Mouse (Mus musculus) limb, embryonic 11.5 days (tissue): ENCODE data around the gene Btbd2. TPM values are rescaled to one million over a fixed set of nuclear protein-coding genes. Genes with fewer than 3 reads are reported as not detected.
"Not testable (repeated sequence)": the region's sequence is repeated elsewhere in the genome, so short reads cannot be mapped to it uniquely, and the experiment has no call there.

ENCODE experiments used
- ATAC-seq: fragments of 200-750 bp; cut with Nextera tagmentation; 2 replicates; pipeline ENCODE4 v1.8.0; 2017; ENCODE audit warnings: low read depth; ENCODE audit not compliant: insufficient number of reproducible peaks, low FRiP score, low TSS enrichment
- DNase-seq: peaks from one replicate; pipeline ENCODE4 v3.0.0-alpha.2; 2015; ENCODE audit warnings: low spot score
- H3K27ac ChIP-seq: fragments of 300-500 bp; sonication (generic); replicated peaks from 2 replicates; pipeline ENCODE4 v1.5.1; 2014; ENCODE audit warnings: low read depth, mild to moderate bottlenecking, low read length
- H3K27me3 ChIP-seq: fragments of 300-500 bp; sonication (generic); 2 replicates; pipeline ENCODE4 v1.6.1; 2014; ENCODE audit warnings: mild to moderate bottlenecking, low read length, mixed read lengths; ENCODE audit not compliant: control insufficient read depth, insufficient read depth
- H3K36me3 ChIP-seq: fragments of 300-500 bp; sonication (generic); 2 replicates; pipeline ENCODE4 v1.6.1; 2014; ENCODE audit warnings: mild to moderate bottlenecking, low read length, moderate library complexity, mixed read lengths; ENCODE audit not compliant: control insufficient read depth, insufficient read depth
- H3K4me1 ChIP-seq: fragments of 300-500 bp; sonication (generic); 2 replicates; pipeline ENCODE4 v1.6.1; 2014; ENCODE audit warnings: low read length, mixed read lengths; ENCODE audit not compliant: control insufficient read depth, insufficient read depth
- H3K4me2 ChIP-seq: fragments of 300-500 bp; sonication (generic); 2 replicates; pipeline ENCODE4 v1.6.1; 2014; ENCODE audit warnings: low read depth, mild to moderate bottlenecking, moderate library complexity; ENCODE audit not compliant: severe bottlenecking
- H3K4me3 ChIP-seq: fragments of 300-500 bp; sonication (generic); 2 replicates; pipeline ENCODE4 v1.5.1; 2014; ENCODE audit warnings: low read depth, low read length
- H3K9ac ChIP-seq: fragments of 300-500 bp; sonication (generic); 2 replicates; pipeline ENCODE4 v1.6.1; 2014; ENCODE audit warnings: mild to moderate bottlenecking, low read length
- H3K9me3 ChIP-seq: fragments of 300-500 bp; sonication (generic); 2 replicates; pipeline ENCODE4 v1.6.1; 2016; ENCODE audit warnings: low read length; ENCODE audit not compliant: control insufficient read depth
- WGBS: fragments of 180-500 bp; shearing (Covaris S2); extraction: QIAGEN DNeasy Blood & Tissue Kit; methylation state at CpG from one replicate; pipeline ENCODE4 v1.1.7; 2014; 5-methylcytosine and 5-hydroxymethylcytosine counted together
- polyA plus RNA-seq: library from polyadenylated mRNA; unstranded; fragments of >200 nt; fragmentation: Nextera tagmentation; extraction: Ambion mirVana; gene quantifications from 2 replicates; pipeline ENCODE4 v1.2.1, GENCODE M21; 2014

Btbd2 gene
- polyA plus RNA-seq, 1 experiment from 2014 or later: 67.4 TPM

DNA sequence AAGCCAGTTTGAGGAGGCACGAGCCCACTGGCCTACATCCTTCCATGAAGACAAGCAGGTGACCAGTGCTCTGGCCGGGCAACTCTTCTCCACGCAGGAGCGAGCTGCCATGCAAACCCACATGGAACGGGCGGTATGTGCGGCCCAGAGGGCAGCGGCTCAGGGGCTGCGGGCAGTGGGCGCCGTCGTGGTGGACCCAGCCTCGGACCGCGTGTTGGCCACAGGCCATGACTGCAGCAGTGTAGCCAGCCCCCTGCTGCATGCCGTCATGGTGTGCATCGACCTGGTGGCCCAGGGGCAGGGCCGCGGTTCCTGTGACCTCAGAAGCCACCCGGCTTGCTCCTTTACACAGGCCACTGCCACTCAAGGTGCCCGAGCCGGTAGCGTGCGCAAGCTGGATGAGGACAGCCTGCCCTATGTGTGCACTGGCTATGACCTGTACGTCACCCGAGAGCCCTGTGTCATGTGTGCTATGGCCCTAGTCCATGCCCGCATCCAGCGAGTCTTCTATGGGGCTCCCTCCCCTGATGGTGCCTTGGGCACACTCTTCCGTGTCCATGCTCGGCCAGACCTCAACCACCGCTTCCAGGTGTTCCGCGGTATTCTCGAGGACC, 50.0 kb downstream of the Btbd2 start:
- H3K36me3 ChIP-seq: peaks cover 19% of the 10 kb centered on the region
- WGBS: 96% methylated on average over 34 of the region's 34 CpGs
- no peak for ATAC-seq

GRCm38 (mm10) chr10:80606306-80606705, 50.6 kb downstream of the Btbd2 start:
- 92% methylated on average over 23 of the region's 23 CpGs for WGBS
- H3K36me3 ChIP-seq: peaks cover 16% of the 10 kb centered on the region
- no peak for ATAC-seq

More for the DNA sequence above, 50.0 kb downstream of the Btbd2 start:
- Histone ChIP-seq H3K9me3 (no peaks in the 10 kb centered on the region), H3K27me3 (no peaks in the 10 kb centered on the region), H3K4me3 (no peak overlapping the region), H3K9ac (no peak overlapping the region), H3K4me2 (no peak overlapping the region), H3K4me1 (peaks cover 11% of the 10 kb centered on the region), H3K27ac (no peak overlapping the region)
- DNase-seq: no peak

GRCm38 (mm10) chr10:80605721-80606120, 51.1 kb downstream of the Btbd2 start, which contains the start of gene Gm49322:
Gene Gm49322 (plus strand): TSS chr10:80606021.
- H3K4me3 ChIP-seq, H3K27me3 ChIP-seq, DNase-seq, H3K9me3 ChIP-seq, ATAC-seq, H3K4me2 ChIP-seq, H3K9ac ChIP-seq, H3K27ac ChIP-seq: not testable (repeated sequence)
- peaks cover 11% of the 10 kb centered on the region for H3K4me1 ChIP-seq
- WGBS: 91% methylated on average over 3 of the region's 4 CpGs
- peaks cover 14% of the 10 kb centered on the region for H3K36me3 ChIP-seq

More at GRCm38 (mm10) chr10:80606306-80606705, 50.6 kb downstream of the Btbd2 start:
- H3K9ac ChIP-seq: no peak overlapping the region
- H3K4me2 ChIP-seq: no peak overlapping the region
- no peaks in the 10 kb centered on the region for H3K27me3 ChIP-seq
- H3K4me1 ChIP-seq: peaks cover 11% of the 10 kb centered on the region
- H3K27ac ChIP-seq: no peak overlapping the region
- H3K4me3 ChIP-seq: no peak overlapping the region
- H3K9me3 ChIP-seq: no peaks in the 10 kb centered on the region
- no peak for DNase-seq

DNA sequence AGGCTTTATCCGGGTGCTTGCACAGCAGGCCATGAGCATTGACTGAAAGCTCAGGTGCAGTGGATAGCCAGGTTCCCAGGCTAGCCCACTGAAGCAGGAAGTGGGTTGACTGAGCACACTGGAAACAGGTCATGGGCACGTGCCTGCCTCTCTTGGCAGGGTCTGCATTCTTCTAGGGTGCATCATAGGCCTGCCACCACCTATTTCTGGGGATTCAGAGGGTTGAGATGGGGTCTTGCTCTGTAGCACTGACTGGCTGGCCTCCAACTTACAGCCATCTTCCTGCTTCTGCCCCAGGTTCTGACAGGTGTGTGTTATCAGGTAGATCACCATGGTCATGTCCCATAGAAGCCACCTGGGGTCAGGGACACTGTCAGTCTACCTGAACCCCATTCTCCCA, 51.9 kb downstream of the Btbd2 start:
- ATAC-seq (no peak), DNase-seq (no peak)
- WGBS: 94% methylated on average over 2 of the region's 2 CpGs
- H3K9me3 ChIP-seq: no peaks in the 10 kb centered on the region
- H3K27ac ChIP-seq: no peak overlapping the region
- H3K36me3 ChIP-seq: peaks cover 14% of the 10 kb centered on the region
- peaks cover 11% of the 10 kb centered on the region for H3K4me1 ChIP-seq
- no peak overlapping the region for H3K9ac ChIP-seq
- H3K27me3 ChIP-seq: no peaks in the 10 kb centered on the region
- H3K4me3 ChIP-seq: no peak overlapping the region
- no peak overlapping the region for H3K4me2 ChIP-seq

DNA sequence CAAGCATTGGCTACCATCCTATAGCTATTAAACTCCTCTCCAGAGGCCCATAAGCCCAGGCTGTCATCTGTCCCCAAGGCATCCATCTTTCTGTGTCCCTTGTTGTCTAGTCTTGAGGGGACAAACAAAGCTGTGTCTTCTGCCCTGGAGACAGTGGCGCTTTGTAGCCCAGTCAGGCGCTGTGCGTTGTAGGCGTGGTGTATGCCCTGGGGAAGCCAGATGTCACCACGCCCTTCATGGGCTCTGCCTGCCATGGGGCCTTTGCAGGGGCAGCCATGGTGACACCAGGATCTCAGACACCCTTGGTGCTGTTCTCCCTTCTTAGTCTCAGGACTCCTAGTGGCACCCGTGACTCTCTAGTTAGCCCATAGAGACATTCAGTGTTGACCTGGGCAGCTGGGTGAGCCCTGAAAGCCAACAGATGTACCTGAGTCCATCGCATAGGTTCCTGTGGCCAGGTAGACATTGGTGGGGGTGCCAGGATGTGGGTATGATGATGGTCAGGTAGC, 52.8 kb downstream of the Btbd2 start:
- no peak for ATAC-seq
- Histone ChIP-seq H3K36me3 (peaks cover 14% of the 10 kb centered on the region), H3K9ac (peak overlapping the region; percentile 53; the same call in 1 of the 2 replicates), H3K27me3 (no peaks in the 10 kb centered on the region), H3K4me2 (peak overlapping the region; percentile 90; the same call in 1 of the 2 replicates), H3K4me1 (peaks cover 11% of the 10 kb centered on the region), H3K9me3 (no peaks in the 10 kb centered on the region), H3K27ac (no peak overlapping the region), H3K4me3 (peak overlapping the region; percentile 71)
- no peak for DNase-seq
- WGBS: 86% methylated on average over 7 of the region's 7 CpGs

GRCm38 (mm10) chr10:80603364-80603763, 53.5 kb downstream of the Btbd2 start:
- peaks cover 11% of the 10 kb centered on the region for H3K4me1 ChIP-seq
- no peaks in the 10 kb centered on the region for H3K27me3 ChIP-seq
- peak overlapping the region; percentile 73; the same call in 1 of the 2 replicates for H3K27ac ChIP-seq
- peak overlapping the region; percentile 71 for H3K4me3 ChIP-seq
- 34% methylated on average over 7 of the region's 7 CpGs for WGBS
- H3K4me2 ChIP-seq: peak overlapping the region; percentile 90
- H3K9ac ChIP-seq: peak overlapping the region; percentile 53
- peaks cover 11% of the 10 kb centered on the region for H3K36me3 ChIP-seq
- ATAC-seq (0 out of 2 replicates have a peak, but pooled peaks have one; percentile 0), DNase-seq (no peak)
- no peaks in the 10 kb centered on the region for H3K9me3 ChIP-seq

DNA sequence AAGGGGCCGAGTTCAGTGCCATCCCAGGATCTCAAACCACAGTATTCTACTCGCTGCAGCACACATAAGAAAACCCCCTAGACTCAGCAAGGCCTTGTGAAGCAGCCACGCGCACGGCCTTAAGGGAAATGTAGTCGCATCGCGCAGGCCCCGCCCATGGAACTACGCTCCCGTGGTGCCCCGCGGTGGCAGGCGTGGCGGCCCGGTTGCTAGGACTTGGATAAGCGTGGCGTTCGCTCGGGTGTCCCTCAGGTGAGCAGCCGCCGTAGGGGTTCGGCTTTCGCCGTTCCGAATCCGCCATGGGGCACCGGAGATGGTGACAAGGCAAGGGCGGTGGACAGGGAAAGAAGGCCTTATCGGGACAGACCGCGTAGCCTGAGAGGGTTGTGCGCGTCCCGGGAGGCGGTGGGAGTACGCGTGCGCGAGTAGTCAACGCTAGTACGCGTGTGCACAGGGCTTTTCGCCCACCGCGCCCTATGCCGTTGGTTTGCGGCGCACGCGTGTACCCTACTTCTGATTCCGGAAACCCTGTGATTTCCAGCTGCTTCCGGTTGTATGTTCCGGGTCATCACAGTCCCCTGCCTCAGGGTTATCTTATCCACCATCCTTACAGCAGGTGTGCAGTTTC, 54.1 kb downstream of the Btbd2 start, which contains the start of the genes Scamp4 and Adat3:
Gene Scamp4, plus strand, starts transcription at position 175 of the 628 bp plus-strand sequence.
Gene Adat3, plus strand, starts transcription at position 183 of the 628 bp plus-strand sequence.
- ATAC-seq: peak; percentile 91
- peaks cover 9% of the 10 kb centered on the region for H3K36me3 ChIP-seq
- no peaks in the 10 kb centered on the region for H3K27me3 ChIP-seq
- H3K4me3 ChIP-seq: peak within 1 kb of the TSS; percentile 71
- peaks cover 11% of the 10 kb centered on the region for H3K4me1 ChIP-seq
- DNase-seq: peak; percentile 94
- H3K9me3 ChIP-seq: no peaks in the 10 kb centered on the region
- peak within 1 kb of the TSS; percentile 73 for H3K27ac ChIP-seq
- H3K9ac ChIP-seq: peak within 1 kb of the TSS; percentile 53
- under 1% methylated on average over 54 of the region's 54 CpGs for WGBS
- peak within 1 kb of the TSS; percentile 90 for H3K4me2 ChIP-seq

- no peak for ATAC-seq
- DNase-seq: no peak
- Histone ChIP-seq H3K27me3 (no peaks in the 10 kb centered on the region), H3K27ac (no peak overlapping the region), H3K9ac (no peak overlapping the region), H3K4me2 (no peak overlapping the region), H3K9me3 (no peaks in the 10 kb centered on the region), H3K36me3 (no peaks in the 10 kb centered on the region), H3K4me1 (no peaks in the 10 kb centered on the region), H3K4me3 (no peak overlapping the region)
- 43% methylated on average over 4 of the region's 4 CpGs for WGBS
These were observed 60.6 kb downstream of the Btbd2 start for GRCm38 (mm10) chr10:80596318-80596717.
